Mouse (Mus musculus): ENCODE results near the gene Phlda2.

Gene Phlda2

GRCm38 (mm10) chr7:143463865-143464415 is 39.0 kb downstream of the Phlda2 start:
- DNase-seq (ENCODE audit: low spot score in 2 of 2) = peak; percentile 65 to 82

GRCm38 (mm10) chr7:143462516-143462915 is 40.4 kb downstream of the Phlda2 start:
- no peak for DNase-seq (ENCODE audit: low spot score in 2 of 2)

- no peak for DNase-seq (ENCODE audit: low spot score in 2 of 2)
These were observed 41.0 kb downstream of the Phlda2 start for GRCm38 (mm10) chr7:143461920-143462319.

DNA sequence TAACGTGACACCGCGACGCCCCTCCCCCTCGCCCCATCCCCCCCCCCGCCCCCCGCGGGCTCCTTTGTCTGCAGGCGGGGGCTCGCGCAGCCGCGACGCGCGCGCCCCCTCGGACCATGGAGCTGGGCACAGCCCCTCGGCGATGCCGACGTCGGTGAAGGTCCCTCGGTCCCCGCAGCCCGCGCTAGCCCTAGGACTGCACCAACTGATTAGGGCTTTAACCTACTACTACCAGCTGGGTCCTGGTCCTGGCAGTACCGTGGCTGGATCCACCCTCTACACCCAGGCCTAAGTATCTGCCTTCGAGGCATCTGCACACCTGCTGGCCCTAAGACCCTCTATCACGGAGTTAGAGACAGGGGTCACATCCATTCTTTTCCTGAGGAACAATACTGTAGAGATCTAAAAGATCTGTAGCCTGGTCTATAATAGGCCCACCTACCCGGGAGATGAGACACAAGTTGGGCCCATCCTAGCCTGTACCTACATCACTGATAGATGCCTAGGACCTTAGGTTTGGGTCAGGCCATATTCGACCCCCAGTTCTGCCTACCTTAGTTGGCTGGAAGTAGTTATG is 41.6 kb downstream of the Phlda2 start:
- DNase-seq (ENCODE audit: low spot score in 2 of 2) = no peak

DNA sequence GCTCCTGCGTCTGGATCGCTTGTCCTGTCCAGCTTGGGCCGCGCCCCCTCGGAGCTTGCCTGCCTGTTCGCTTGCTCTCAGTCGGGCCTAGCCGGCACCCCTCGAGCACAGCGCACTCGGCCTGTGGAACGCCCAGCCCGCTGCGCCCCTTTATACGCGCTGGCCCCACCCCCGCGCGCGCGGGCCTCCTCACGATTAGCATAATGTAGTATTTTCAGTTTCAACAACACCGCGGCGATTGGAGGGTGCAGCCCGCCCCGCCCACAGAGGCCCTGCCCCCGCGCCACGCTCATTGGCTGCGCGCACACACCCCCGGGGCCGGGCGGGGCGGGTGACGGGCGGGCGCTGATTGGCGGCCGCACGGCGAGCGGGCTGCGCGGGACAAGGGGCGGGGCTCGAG is 42.1 kb downstream of the Phlda2 start, which contains the start of gene Cdkn1c:
Gene Cdkn1c, minus strand, starts transcription at position 177 of the 400 bp plus-strand sequence.
- peak; percentile 76 to 81 for DNase-seq (ENCODE audit: low spot score in 2 of 2)

DNA sequence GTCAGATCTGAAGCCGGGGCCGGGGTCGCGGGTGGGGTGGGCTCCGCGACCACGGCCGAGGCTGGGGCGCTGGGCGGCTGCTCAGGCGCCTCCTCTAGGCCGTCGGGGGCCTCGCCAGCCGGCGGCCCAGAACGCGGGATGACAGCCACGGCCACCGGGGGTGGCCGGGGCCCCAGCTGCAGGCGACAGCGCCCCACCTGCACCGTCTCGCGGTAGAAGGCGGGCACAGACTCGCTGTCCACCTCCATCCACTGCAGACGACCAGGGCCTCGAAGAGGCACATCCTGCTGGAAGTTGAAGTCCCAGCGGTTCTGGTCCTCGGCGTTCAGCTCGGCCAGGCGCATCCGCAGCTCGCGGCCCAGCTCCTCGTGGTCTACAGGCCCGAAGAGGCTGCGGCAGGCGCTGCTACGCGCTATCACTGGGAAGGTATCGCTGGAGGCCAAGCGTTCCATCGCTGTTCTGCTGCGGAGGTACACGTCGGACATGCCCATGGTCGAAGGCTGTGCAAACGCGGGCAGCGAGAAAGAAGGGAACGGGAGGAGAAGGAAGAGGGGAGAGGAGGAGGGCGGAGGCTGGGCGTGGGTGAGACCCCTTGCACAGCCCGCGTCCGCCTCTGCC is 42.6 kb downstream of the Phlda2 start:
- DNase-seq (ENCODE audit: low spot score in 2 of 2) = no peak

- peak in 1 of 2 experiments; percentile 47 for DNase-seq (ENCODE audit: low spot score in 2 of 2)
These were observed 43.4 kb downstream of the Phlda2 start for GRCm38 (mm10) chr7:143459332-143460211.

- DNase-seq (ENCODE audit: low spot score in 2 of 2) = no peak
These were observed 44.0 kb downstream of the Phlda2 start for GRCm38 (mm10) chr7:143458963-143459331.

Measured in urinary bladder, adult 18-20 months (tissue).